Mouse (Mus musculus): Measurements from ENCODE around the gene Gpr146.
A peak's percentile ranks its signal among the peaks of the same experiment; 100 is the strongest.

Gene Gpr146

GRCm38 (mm10) chr5:139399991-139400390 lies 22.5 kb downstream of the Gpr146 start:
- DNase-seq (ENCODE audit: low spot score in 2 of 2), result no peak

GRCm38 (mm10) chr5:139402106-139402505 lies 24.6 kb downstream of the Gpr146 start:
- DNase-seq (ENCODE audit: low spot score in 2 of 2), result no peak

- DNase-seq (ENCODE audit: low spot score in 2 of 2), result no peak
These were observed 26.3 kb downstream of the Gpr146 start for GRCm38 (mm10) chr5:139403692-139404260.

- peak in 1 of 2 experiments; percentile 42 for DNase-seq (ENCODE audit: low spot score in 2 of 2)
These were observed 27.4 kb downstream of the Gpr146 start, which contains the start of gene C130050O18Rik for GRCm38 (mm10) chr5:139404801-139405401. TSS of gene C130050O18Rik (plus strand) at chr5:139405280.

- DNase-seq (ENCODE audit: low spot score in 2 of 2), result no peak
These were observed 28.0 kb downstream of the Gpr146 start for GRCm38 (mm10) chr5:139405478-139405877.

GRCm38 (mm10) chr5:139405953-139406352 lies 28.5 kb downstream of the Gpr146 start:
- DNase-seq (ENCODE audit: low spot score in 2 of 2), result no peak

GRCm38 (mm10) chr5:139407121-139407885 lies 29.8 kb downstream of the Gpr146 start:
- no peak for DNase-seq (ENCODE audit: low spot score in 2 of 2)

- peak in 1 of 2 experiments; percentile 45 for DNase-seq (ENCODE audit: low spot score in 2 of 2)
These were observed 31.0 kb downstream of the Gpr146 start for GRCm38 (mm10) chr5:139408511-139408910.

- no peak for DNase-seq (ENCODE audit: low spot score in 2 of 2)
These were observed 31.9 kb downstream of the Gpr146 start for GRCm38 (mm10) chr5:139409412-139409811.

GRCm38 (mm10) chr5:139410056-139410455 lies 32.6 kb downstream of the Gpr146 start:
- DNase-seq (ENCODE audit: low spot score in 2 of 2), result no peak

GRCm38 (mm10) chr5:139411117-139411516 lies 33.6 kb downstream of the Gpr146 start:
- no peak for DNase-seq (ENCODE audit: low spot score in 2 of 2)

GRCm38 (mm10) chr5:139411665-139412314 lies 34.3 kb downstream of the Gpr146 start:
- no peak for DNase-seq (ENCODE audit: low spot score in 2 of 2)

GRCm38 (mm10) chr5:139413545-139413944 lies 36.0 kb downstream of the Gpr146 start:
- DNase-seq (ENCODE audit: low spot score in 2 of 2), result no peak

GRCm38 (mm10) chr5:139415001-139415400 lies 37.5 kb downstream of the Gpr146 start:
- DNase-seq (ENCODE audit: low spot score in 2 of 2), result no peak

GRCm38 (mm10) chr5:139416942-139417341 lies 39.4 kb downstream of the Gpr146 start:
- DNase-seq (ENCODE audit: low spot score in 2 of 2), result no peak

- DNase-seq (ENCODE audit: low spot score in 2 of 2), result no peak
These were observed 40.0 kb downstream of the Gpr146 start for GRCm38 (mm10) chr5:139417480-139417879.

- DNase-seq (ENCODE audit: low spot score in 2 of 2), result no peak
These were observed 40.6 kb downstream of the Gpr146 start for GRCm38 (mm10) chr5:139418110-139418509.

- no peak for DNase-seq (ENCODE audit: low spot score in 2 of 2)
These were observed 41.1 kb downstream of the Gpr146 start for GRCm38 (mm10) chr5:139418633-139419032.

GRCm38 (mm10) chr5:139423026-139423865 lies 45.7 kb downstream of the Gpr146 start, which contains the start of gene Gper1:
TSS of gene Gper1 (plus strand) at chr5:139423151.
- no peak for DNase-seq (ENCODE audit: low spot score in 2 of 2)

GRCm38 (mm10) chr5:139425198-139425597 lies 47.7 kb downstream of the Gpr146 start:
- no peak for DNase-seq (ENCODE audit: low spot score in 2 of 2)

GRCm38 (mm10) chr5:139427001-139427400 lies 49.5 kb downstream of the Gpr146 start:
- DNase-seq (ENCODE audit: low spot score in 2 of 2), result no peak
